Mouse (Mus musculus): ENCODE measurements at regions not wholly inside any gene's neighbourhood (a gene's known extent, or its start where the extent isn't known, plus 50 kb on each side); places are given as distances from the start of the nearest gene placed in this dataset. TPM values are rescaled to one million over a fixed set of nuclear protein-coding genes. Genes with fewer than 3 reads are reported as not detected.

GRCm38 (mm10) chr15:62042924-62043504, 1120.2 kb upstream of the A1bg start:
- Histone ChIP-seq H3K4me1 (ENCODE audit: control insufficient read depth, insufficient read depth, low read length) (no peaks in the 10 kb centered on the region; the same call in 1 of the 2 replicates), H3K4me2 (ENCODE audit: low read depth, low read length) (no peak overlapping the region), H3K27ac (replicated peaks; ENCODE audit: low read depth, low read length) (no peak overlapping the region), H3K27me3 (ENCODE audit: control insufficient read depth, insufficient read depth, low read length) (no peaks in the 10 kb centered on the region), H3K36me3 (replicated peaks; ENCODE audit: control insufficient read depth, insufficient read depth, low read depth, low read length) (no peaks in the 10 kb centered on the region), H3K4me3 (ENCODE audit: low read depth, low read length) (no peak overlapping the region), H3K9me3 (replicated peaks; ENCODE audit: control insufficient read depth, low read length) (no peaks in the 10 kb centered on the region), H3K9ac (replicated peaks; ENCODE audit: low read length) (no peak overlapping the region)
- WGBS = 65% methylated on average over 6 of the region's 6 CpGs
- DNase-seq (ENCODE audit: low spot score) (peak; percentile 53), ATAC-seq (replicated peaks; ENCODE audit: insufficient number of reproducible peaks, low FRiP score, low TSS enrichment, low read depth) (0 out of 2 replicates have a peak, but pooled peaks have one; percentile 44)

Small RNA genes in the stretch of these regions (microRNA-seq; reads per million reads assigned to microRNA genes)
- not detected for gene Gm24810 (ENCODE audit: borderline number of aligned reads)

Measured in embryonic facial prominence, embryonic 11.5 days (tissue).